ENCODE assay signal across 22 mouse cellular contexts in the genomic region with DNA sequence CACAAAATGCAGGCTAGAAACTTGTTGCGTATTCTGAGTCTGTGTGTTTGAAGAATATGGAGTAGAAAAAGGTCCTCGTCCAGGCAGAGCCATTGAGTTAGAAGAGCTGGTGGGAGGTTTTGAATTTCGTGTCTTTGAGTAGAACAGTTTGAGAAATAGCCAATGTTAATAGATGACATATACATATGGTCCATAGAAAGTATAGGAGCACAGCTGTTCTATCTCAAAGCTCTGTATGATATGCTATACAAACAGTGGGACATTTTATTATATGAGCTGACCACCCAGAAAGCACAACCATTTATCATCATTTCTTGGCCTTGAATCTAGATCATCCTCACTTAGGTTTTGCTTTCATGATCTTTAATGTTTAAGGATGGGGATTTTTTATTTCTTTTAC.
"Had no signal": no experiment of that assay in that cellular context is flagged by ENCODE, and none has a peak within 500 bp of the region (broad histone marks: within the 10 kb centered on the region; RNA-seq: fewer than 3 reads in every experiment).

No protein-coding gene starts in this region.

- H3K27ac ChIP-seq: intestine, embryonic 15.5 days; layer of hippocampus, adult 2 months; limb, embryonic 10.5 days; limb, embryonic 13.5 days; liver, embryonic 12.5 days; liver, embryonic 15.5 days; midbrain, embryonic 12.5 days; neural tube, embryonic 13.5 days had no signal

- DNase-seq: kidney, adult 11 months; kidney, postnatal 14 days; layer of hippocampus, adult 9-11 months; liver; lung, adult 18-20 months; lung, postnatal 4 days; retina, postnatal 1 day; right cerebral cortex, postnatal 25 days; spleen, adult 18-20 months; thymus, postnatal 25 days had no signal

- H3K4me2 ChIP-seq: intestine, embryonic 15.5 days; limb, embryonic 13.5 days; liver, embryonic 12.5 days; liver, embryonic 15.5 days; midbrain, embryonic 12.5 days; neural tube, embryonic 13.5 days had no signal

- H3K4me1 ChIP-seq: intestine, embryonic 15.5 days; limb, embryonic 10.5 days; limb, embryonic 13.5 days; liver, embryonic 12.5 days; liver, embryonic 15.5 days; midbrain, embryonic 12.5 days; neural tube, embryonic 13.5 days had no signal

- H3K36me3 ChIP-seq: intestine, embryonic 15.5 days; limb, embryonic 10.5 days; limb, embryonic 13.5 days; liver, embryonic 12.5 days; liver, embryonic 15.5 days; midbrain, embryonic 12.5 days; neural tube, embryonic 13.5 days had no signal

- H3K9ac ChIP-seq: intestine, embryonic 15.5 days; limb, embryonic 13.5 days; liver, embryonic 12.5 days; liver, embryonic 15.5 days; midbrain, embryonic 12.5 days; neural tube, embryonic 13.5 days had no signal

- H3K27me3 ChIP-seq: intestine, embryonic 15.5 days; limb, embryonic 13.5 days; liver, embryonic 12.5 days; liver, embryonic 15.5 days; midbrain, embryonic 12.5 days; neural tube, embryonic 13.5 days had no signal

- H3K9me3 ChIP-seq: intestine, embryonic 15.5 days; limb, embryonic 10.5 days; limb, embryonic 13.5 days; liver, embryonic 12.5 days; liver, embryonic 15.5 days; midbrain, embryonic 12.5 days; neural tube, embryonic 13.5 days had no signal

- ATAC-seq: hindbrain, embryonic 16.5 days; intestine, embryonic 15.5 days; liver, embryonic 12.5 days; lung, postnatal 0 days; midbrain, embryonic 16.5 days had no signal

- H3K4me3 ChIP-seq: intestine, embryonic 15.5 days; layer of hippocampus, adult 2 months; limb, embryonic 10.5 days; limb, embryonic 13.5 days; liver, embryonic 12.5 days; liver, embryonic 15.5 days; midbrain, embryonic 12.5 days; myocyte; neural tube, embryonic 13.5 days had no signal
